Mouse (Mus musculus) limb, embryonic 10.5 days (tissue): ENCODE data around the gene 1700008O03Rik. TPM values are rescaled to one million over a fixed set of nuclear protein-coding genes. Genes with fewer than 3 reads are reported as not detected.

Experiments used
- polyA plus RNA-seq: library from polyadenylated mRNA; unstranded; fragments of >200 nt; fragmentation: Nextera tagmentation; extraction: Ambion mirVana; gene quantifications from 2 replicates; pipeline ENCODE4 v1.2.1, GENCODE M21; 2016

Gene 1700008O03Rik
- polyA plus RNA-seq, 1 experiment from 2014 or later = 0.50 TPM

Other genes with a start within 250 kb of the 1700008O03Rik start
- gene Klk1b16, start 249.1 kb downstream of the 1700008O03Rik start, polyA plus RNA-seq = not detected in 2 replicates
- gene Klk1b24, start 197.6 kb downstream of the 1700008O03Rik start, polyA plus RNA-seq = not detected in 2 replicates
- gene Klk1b3, start 187.6 kb downstream of the 1700008O03Rik start, polyA plus RNA-seq = not detected in 2 replicates
- not detected in 2 replicates for gene Klk1b4, start 178.4 kb downstream of the 1700008O03Rik start, polyA plus RNA-seq
- not detected in 2 replicates for gene Klk1b5, start 169.9 kb downstream of the 1700008O03Rik start, polyA plus RNA-seq
- gene Klk1, start 160.5 kb downstream of the 1700008O03Rik start, polyA plus RNA-seq = not detected in 2 replicates
- gene Gm36864, start 149.6 kb downstream of the 1700008O03Rik start, polyA plus RNA-seq = not detected in 2 replicates
- gene 1700028J19Rik, start 139.1 kb downstream of the 1700008O03Rik start, polyA plus RNA-seq = 0.88 and 1.1 TPM in 2 replicates
- gene 2410002F23Rik, start 139.1 kb downstream of the 1700008O03Rik start, polyA plus RNA-seq = 179 and 220 TPM in 2 replicates
- 0.15 and 0.18 TPM in 2 replicates for gene Acp4, start 128.4 kb downstream of the 1700008O03Rik start, polyA plus RNA-seq
- gene Gm15517, start 124.4 kb downstream of the 1700008O03Rik start, polyA plus RNA-seq = not detected in 2 replicates
- 1.1 and 1.7 TPM in 2 replicates for gene Clec11a, start 78.9 kb downstream of the 1700008O03Rik start, polyA plus RNA-seq
- 0.31 and 0.40 TPM in 2 replicates for gene Shank1, start 75.6 kb downstream of the 1700008O03Rik start, polyA plus RNA-seq
- gene Syt3, start 1.7 kb downstream of the 1700008O03Rik start, polyA plus RNA-seq = 1.1 and 1.9 TPM in 2 replicates
- 0.06 and 0.21 TPM in 2 replicates for gene Lrrc4b, start 43.2 kb upstream of the 1700008O03Rik start, polyA plus RNA-seq
- gene Aspdh, start 79.6 kb upstream of the 1700008O03Rik start, polyA plus RNA-seq = not detected in 2 replicates
- 72.6 and 73.3 TPM in 2 replicates for gene Josd2, start 82.2 kb upstream of the 1700008O03Rik start, polyA plus RNA-seq
- 78.6 and 91.4 TPM in 2 replicates for gene Emc10, start 110.7 kb upstream of the 1700008O03Rik start, polyA plus RNA-seq
- gene Fam71e1, start 110.8 kb upstream of the 1700008O03Rik start, polyA plus RNA-seq = 10.6 and 16.5 TPM in 2 replicates
- gene Mybpc2, start 138.8 kb upstream of the 1700008O03Rik start, polyA plus RNA-seq = 0.05 and 0.11 TPM in 2 replicates
- 0.20 TPM in 1 of 2 replicates, not detected in the other for gene Spib, start 146.3 kb upstream of the 1700008O03Rik start, polyA plus RNA-seq
- 175 and 184 TPM in 2 replicates for gene Pold1, start 163.0 kb upstream of the 1700008O03Rik start, polyA plus RNA-seq
- 74.5 and 82.2 TPM in 2 replicates for gene Nr1h2, start 168.1 kb upstream of the 1700008O03Rik start, polyA plus RNA-seq
- 0.14 and 0.20 TPM in 2 replicates for gene Napsa, start 186.6 kb upstream of the 1700008O03Rik start, polyA plus RNA-seq
- 0.21 and 0.28 TPM in 2 replicates for gene Kcnc3, start 204.8 kb upstream of the 1700008O03Rik start, polyA plus RNA-seq